Mouse (Mus musculus) layer of hippocampus, postnatal 10 days (tissue): ENCODE data around the gene Olfr286. TPM values are rescaled to one million over a fixed set of nuclear protein-coding genes. Genes with fewer than 3 reads are reported as not detected.
A peak's percentile ranks its signal among the peaks of the same experiment; 100 is the strongest.

Experiments used
- DNase-seq, 2 experiments: peaks; one replicate each; pipeline ENCODE4 v3.0.0; 2021; ENCODE audit warnings: low spot score in 2 of 2
- long read RNA-seq: library from polyadenylated mRNA; stranded (forward); transcript quantifications from one replicate; pipeline ENCODE4 v2.0.0, GENCODE M21; 2023
- total RNA-seq, 2 experiments: library from RNA; stranded (reverse); gene quantifications; 2 replicates each; pipeline ENCODE4 v1.2.3; 2021

The Olfr286 gene
- not detected for total RNA-seq
- long read RNA-seq = 0 reads

- no peak for DNase-seq
Observed at GRCm38 (mm10) chr15:98234350-98234749, at the start of gene Olfr286. Olfr286 (minus strand) TSS chr15:98234450.

- DNase-seq = no peak
Observed at GRCm38 (mm10) chr15:98257776-98258175, 23.5 kb upstream of the Olfr286 start.

GRCm38 (mm10) chr15:98257193-98257592 is 22.9 kb upstream of the Olfr286 start, which contains the start of gene H1fnt:
H1fnt (minus strand) TSS chr15:98257293.
- no peak for DNase-seq

GRCm38 (mm10) chr15:98256271-98256670 is 22.0 kb upstream of the Olfr286 start:
- DNase-seq = no peak

GRCm38 (mm10) chr15:98235442-98235841 is 1.2 kb upstream of the Olfr286 start:
- no peak for DNase-seq

GRCm38 (mm10) chr15:98226096-98226495 is 8.2 kb downstream of the Olfr286 start:
- DNase-seq = no peak

- DNase-seq = no peak
Observed at GRCm38 (mm10) chr15:98225610-98226009, 8.6 kb downstream of the Olfr286 start.

GRCm38 (mm10) chr15:98222377-98222776 is 11.9 kb downstream of the Olfr286 start:
- no peak for DNase-seq

GRCm38 (mm10) chr15:98220877-98221276 is 13.4 kb downstream of the Olfr286 start, which contains the start of the genes Gm44579 and Olfr287:
Gm44579 (minus strand) TSS chr15:98220977.
Olfr287 (minus strand) TSS chr15:98221056.
- DNase-seq = no peak

GRCm38 (mm10) chr15:98214130-98214529 is 20.1 kb downstream of the Olfr286 start:
- DNase-seq = no peak

GRCm38 (mm10) chr15:98213336-98213870 is 20.8 kb downstream of the Olfr286 start:
- no peak for DNase-seq

- no peak for DNase-seq
Observed at GRCm38 (mm10) chr15:98209676-98210075, 24.6 kb downstream of the Olfr286 start.

GRCm38 (mm10) chr15:98195442-98195841 is 38.8 kb downstream of the Olfr286 start, which contains the start of gene Olfr288:
Olfr288 (minus strand) TSS chr15:98195542.
- DNase-seq = no peak

GRCm38 (mm10) chr15:98184456-98184855 is 49.8 kb downstream of the Olfr286 start:
- no peak for DNase-seq

GRCm38 (mm10) chr15:98181856-98182570 is 52.2 kb downstream of the Olfr286 start:
- no peak for DNase-seq

- peak; percentile 87 to 89 for DNase-seq
Observed at GRCm38 (mm10) chr15:98181132-98181711, 53.0 kb downstream of the Olfr286 start.

- no peak for DNase-seq
Observed at GRCm38 (mm10) chr15:98180567-98181131, 53.6 kb downstream of the Olfr286 start.

- DNase-seq = no peak
Observed at GRCm38 (mm10) chr15:98177320-98177719, 56.9 kb downstream of the Olfr286 start.
